Mouse (Mus musculus) thymus, postnatal 14 days (tissue): ENCODE measurements around the gene Fbxw8.

ENCODE experiments used
- DNase-seq: peaks from one replicate; pipeline ENCODE4 v3.0.0; 2021

The Fbxw8 gene

DNA sequence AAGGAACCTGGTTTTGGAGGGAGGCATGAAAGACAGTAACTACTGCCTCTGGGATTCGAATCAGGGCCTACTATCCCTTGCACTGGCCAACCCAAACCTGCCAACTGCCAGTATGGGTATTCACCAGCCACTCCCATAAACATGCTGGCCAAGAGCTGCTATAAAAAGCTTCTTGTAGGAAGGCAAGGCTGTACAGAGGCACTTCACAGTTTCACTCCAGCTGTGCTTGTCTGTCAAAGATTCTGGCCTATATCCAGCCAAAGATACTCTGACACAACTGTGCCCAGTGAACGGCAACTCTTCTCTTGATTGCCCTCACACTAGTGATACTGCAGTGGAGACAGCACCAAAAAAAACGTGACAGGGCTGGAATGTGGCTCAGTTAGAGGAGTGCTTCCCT is 5.6 kb downstream of the Fbxw8 start:
- DNase-seq: no peak

GRCm38 (mm10) chr5:118147264-118147663 is 8.0 kb downstream of the Fbxw8 start:
- DNase-seq: no peak

DNA sequence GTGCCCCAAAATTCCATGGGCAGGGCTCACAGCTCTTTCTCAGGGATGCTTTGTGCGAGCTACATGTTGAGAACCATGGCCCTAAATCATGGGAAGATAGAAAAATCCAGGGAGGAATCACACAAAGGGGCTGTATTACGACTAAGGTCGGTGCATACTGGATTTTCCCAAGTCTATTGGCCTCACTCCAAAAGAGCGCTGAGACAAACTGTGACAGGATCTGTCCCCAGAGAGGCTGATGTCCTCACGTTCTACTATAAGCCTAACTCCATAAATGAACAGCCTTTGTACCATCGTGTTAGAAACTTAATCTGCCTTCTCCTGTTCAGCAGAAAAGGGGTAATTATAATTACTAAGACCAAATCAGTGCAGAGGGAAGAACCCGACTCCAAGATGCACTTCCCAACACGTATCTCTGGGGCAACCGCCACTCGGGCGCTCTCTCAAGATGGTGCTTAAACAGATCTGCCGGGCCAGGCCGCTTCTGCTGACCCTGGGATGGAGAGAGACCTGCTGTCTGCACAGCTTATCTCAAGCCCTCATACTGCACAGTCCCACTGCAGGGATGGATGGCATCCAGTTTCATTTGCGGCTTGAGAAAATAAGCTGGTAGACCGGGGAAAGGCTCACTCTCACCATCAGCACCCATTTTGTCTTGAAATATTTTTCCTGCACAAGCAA is 9.1 kb downstream of the Fbxw8 start:
- no peak for DNase-seq

DNA sequence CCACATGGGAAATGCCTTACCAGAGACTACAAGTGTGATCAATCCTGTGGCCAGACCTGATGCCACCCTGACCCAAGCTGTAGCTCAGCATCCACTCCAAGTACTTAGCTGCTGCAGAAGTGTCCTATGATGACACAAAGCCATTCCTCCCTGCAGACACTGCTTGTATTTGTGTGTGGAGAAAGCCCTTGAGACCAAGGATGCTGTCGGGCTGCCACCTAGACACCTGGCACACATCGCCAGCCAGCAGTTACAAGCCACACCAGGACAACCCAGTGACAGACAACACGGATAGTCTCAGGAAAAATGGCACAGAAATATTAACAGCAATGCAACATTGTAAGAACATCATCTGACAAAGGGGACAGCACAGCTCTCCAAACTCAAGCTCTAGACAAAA is 9.8 kb downstream of the Fbxw8 start:
- no peak for DNase-seq

GRCm38 (mm10) chr5:118144770-118145169 is 10.5 kb downstream of the Fbxw8 start:
- no peak for DNase-seq

DNA sequence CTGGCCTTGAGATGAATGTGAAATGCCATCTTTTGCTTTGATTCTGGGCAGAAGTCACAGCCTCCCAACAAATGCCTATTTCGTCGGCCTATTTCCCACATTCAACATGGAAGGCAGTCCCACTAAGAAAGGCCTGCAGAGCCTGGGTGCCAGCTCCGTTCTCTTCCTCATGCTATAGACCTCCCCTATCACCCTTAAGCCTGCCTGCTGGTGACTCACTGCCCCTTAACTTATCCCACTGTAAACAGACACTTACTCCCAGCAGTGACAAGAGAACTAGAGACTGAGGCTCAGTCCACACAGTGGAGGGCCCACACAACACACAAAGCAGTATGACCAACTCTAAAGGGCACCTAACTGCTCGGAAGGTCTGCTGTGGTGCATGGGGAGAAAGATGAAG is 10.9 kb downstream of the Fbxw8 start:
- no peak for DNase-seq

GRCm38 (mm10) chr5:118143211-118144026 is 11.8 kb downstream of the Fbxw8 start:
- DNase-seq: no peak

- DNase-seq: no peak
Observed at GRCm38 (mm10) chr5:118142471-118142870, 12.8 kb downstream of the Fbxw8 start.

GRCm38 (mm10) chr5:118139630-118140029 is 15.6 kb downstream of the Fbxw8 start:
- no peak for DNase-seq

GRCm38 (mm10) chr5:118136391-118136790 is 18.9 kb downstream of the Fbxw8 start:
- no peak for DNase-seq

DNA sequence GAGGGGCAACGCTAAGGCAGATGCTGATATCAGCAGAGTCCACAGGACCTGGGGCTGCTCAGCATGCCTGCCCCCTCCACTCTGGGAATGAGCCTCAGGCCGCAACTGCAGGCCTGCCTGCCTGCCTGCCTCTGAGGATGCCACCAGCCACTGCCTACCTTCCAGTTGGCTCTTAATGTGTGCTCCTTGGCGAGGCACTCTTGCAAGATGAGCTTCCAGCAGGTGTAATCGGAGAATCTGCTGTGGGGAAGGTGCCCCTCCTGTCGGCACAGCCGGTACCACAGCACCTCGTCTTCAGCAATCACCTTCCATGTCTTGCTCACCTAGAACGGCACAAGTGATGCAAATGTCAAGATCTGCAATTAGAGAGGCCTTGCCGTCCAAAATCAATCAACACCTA is 26.6 kb downstream of the Fbxw8 start:
- DNase-seq: no peak

- no peak for DNase-seq
Observed at GRCm38 (mm10) chr5:118128208-118128607, 27.1 kb downstream of the Fbxw8 start.

DNA sequence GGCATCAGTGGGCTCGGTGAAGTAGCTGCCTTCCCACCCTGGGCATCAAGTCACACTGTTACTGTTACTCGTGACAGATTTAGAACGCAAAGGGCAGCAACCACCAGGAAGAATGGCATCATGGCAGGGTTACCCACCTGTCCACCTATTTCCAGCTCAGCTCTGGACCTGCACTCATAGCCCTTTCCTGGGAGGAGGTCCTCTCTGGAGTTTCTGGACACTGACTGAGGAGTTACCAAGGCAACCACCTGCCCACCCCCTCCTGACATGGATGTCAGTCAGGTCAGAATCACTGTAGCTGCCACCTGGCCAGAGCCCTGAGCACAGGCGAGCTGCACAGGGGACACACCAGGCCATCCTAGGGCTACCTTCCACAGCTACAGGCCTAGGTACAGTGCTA is 28.6 kb downstream of the Fbxw8 start:
- no peak for DNase-seq

- no peak for DNase-seq
Observed at GRCm38 (mm10) chr5:118123096-118123495, 32.2 kb downstream of the Fbxw8 start.

DNA sequence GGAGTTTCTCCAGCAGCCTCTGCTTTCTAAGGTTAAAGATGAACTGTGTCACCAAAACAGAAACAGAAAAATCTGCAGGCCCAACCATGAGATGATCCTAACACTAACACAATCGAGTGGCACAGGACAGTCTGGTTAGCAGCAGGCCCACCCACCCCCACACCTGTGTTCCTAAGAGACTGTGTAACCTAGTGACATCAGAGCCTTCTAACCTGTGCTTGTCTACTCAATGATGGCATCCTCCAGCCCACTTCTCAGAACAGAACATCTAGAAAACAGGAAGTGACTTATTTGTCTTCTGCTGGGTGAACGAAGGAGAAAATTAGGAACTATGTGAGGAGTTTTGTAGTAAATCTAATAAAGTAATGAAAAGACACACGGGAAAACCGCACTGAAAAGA is 33.3 kb downstream of the Fbxw8 start:
- no peak for DNase-seq

DNA sequence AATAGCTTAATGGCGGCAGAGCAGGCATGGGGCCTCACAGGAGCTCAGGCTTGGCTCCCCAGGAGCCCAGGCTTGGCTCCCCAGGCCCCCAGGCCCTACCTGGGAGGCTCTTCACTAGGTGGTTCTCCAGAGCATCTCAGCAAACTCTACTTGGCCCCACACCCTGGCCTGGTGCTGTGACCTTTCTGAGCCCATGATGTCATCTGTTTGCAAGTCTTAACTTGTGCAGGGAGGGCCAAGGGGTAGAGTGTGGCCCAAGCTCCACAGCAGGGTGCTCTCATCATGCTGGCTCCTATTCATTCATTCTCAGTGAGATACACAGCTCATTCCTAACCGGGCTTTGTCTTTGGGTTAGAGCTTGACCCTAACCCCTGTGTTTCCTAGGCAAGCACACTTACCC is 34.6 kb downstream of the Fbxw8 start:
- DNase-seq: no peak

DNA sequence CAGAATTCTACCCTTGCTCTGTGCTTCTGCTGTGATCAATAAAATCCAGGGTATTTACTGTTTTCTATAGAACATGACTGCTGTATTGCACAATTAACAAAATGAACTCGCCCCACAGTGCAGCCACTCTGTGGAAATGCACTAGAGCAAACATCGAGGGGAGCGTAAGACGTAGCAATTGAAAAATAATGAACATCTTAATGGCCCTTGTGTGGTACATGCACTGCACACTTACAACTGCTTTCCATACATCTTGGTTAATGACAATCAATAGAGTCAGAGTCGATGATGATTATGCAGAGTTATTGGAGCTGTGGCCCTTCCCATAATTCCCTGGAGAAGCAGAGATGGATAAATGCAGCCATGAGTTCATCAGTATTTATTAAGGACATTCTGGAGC is 36.3 kb downstream of the Fbxw8 start:
- no peak for DNase-seq

DNA sequence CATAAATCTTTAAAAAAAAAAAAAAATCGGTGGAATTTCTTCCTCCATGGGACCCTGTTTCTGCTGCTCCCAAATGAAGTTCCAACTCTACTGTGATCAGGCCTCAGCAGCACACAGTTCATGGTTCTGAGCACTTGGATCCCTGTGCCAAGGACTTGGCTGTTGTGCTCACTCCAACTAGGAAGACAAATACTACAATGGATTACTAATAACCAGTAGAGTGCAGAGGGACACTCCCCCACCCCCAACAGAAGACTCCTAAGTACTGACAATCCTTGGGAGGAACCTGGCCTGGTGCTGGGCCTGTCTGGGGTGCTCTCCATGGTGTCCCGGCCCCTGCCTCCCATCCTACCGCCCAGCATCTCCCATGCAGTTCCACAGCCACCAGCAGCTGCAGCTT is 36.9 kb downstream of the Fbxw8 start:
- no peak for DNase-seq

DNA sequence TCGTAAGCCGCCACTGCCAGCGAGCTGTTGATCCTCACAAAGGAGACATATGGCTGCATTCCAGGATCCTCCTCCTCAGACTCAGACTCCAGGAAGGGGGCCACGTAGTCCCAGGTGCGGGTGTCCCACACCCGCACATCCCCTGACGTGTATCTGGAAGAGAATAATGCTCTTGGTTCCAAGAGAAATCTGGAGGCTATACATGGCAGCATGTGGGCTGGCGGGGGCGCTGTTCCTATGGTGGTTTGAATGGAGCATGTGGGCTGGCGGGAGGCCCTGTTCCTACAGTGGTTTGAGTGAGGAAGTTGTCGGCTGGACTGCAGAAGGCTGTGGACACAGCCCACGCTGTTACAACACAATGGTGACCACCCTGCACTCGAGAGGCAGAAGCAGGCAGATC is 41.6 kb downstream of the Fbxw8 start:
- DNase-seq: no peak

- DNase-seq: no peak
Observed at GRCm38 (mm10) chr5:118113043-118113442, 42.2 kb downstream of the Fbxw8 start.

GRCm38 (mm10) chr5:118108794-118109440 is 46.3 kb downstream of the Fbxw8 start:
- no peak for DNase-seq

DNA sequence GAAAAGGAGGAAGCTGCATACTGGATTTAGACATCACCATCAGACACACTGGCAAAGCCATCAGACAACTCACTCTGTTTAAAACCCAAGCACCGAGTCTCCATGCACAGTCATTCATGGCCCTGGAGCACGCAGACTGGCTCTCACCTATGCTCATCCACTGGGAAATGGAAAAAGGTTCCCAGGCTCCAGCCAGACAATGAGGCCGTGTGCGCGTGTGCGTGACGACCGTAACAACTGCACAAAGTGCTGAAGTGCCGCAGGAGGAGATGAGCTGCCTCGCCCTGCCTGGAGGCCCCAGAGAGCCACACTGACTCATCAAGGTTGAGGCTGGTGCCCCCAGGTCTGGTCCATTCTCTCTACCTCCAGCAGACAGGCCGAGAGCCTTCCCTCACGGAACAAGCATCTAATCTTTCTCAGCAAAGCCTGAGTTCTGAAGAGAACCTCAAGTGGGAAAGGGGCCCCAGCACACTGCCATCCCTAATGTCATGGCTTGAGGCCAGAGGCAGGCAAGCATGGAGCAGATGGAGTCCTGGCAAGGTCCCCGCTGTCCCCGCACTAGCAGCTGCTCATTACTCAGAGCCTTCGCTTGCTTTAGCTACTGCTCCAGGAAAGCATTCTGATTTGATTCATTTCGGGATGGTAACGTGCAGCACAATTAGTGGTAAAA is 47.0 kb downstream of the Fbxw8 start:
- DNase-seq: no peak

DNA sequence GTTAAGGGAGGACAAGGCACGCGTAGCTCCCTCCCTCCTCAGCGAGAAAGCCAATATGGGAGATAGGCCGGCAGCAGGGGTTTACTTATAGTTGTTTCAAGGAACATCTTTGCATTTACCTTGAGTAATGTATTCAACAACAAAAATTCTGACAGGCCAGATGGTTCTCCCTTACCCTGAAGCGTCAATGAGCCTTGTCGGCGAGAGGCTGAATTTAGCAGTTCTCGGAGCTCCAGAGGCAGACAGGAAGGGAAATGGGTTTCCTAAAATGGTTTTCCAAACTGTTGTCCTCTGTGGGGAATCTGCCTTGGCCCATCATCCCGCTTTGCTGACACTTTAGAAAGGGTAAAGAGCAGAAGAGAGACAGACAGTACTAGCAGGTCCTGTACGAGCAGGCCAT is 48.6 kb downstream of the Fbxw8 start:
- DNase-seq: no peak

DNA sequence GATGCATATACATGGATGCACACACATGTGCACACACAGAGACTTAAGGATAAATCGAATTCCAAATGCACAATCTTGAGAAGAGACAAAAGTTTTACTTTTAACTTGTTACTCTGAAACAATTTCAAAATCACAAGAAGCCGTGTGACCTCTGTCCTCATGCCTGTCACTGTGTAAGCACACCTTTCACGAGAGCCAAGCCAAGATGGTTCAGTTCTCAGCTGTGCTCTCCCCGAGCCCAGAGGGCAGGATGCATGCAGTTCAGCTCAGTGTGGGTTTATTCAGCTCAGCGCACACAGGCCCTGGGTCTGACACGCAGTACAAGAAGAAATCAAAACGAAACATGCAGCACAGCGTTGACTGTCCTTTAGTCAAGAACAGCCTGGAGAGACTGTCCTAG is 49.7 kb downstream of the Fbxw8 start:
- no peak for DNase-seq
